Mouse (Mus musculus) stomach, embryonic 14.5 days (tissue): ENCODE results near the gene Ttc34. TPM values are rescaled to one million over a fixed set of nuclear protein-coding genes. Genes with fewer than 3 reads are reported as not detected.

Experiments
- ATAC-seq: fragments of 200-750 bp; cut with Nextera tagmentation; 2 replicates; pipeline ENCODE4 v1.8.0; 2017; ENCODE audit warnings: low read depth, moderate TSS enrichment; ENCODE audit not compliant: insufficient number of reproducible peaks, insufficient read depth, low FRiP score
- H3K27ac ChIP-seq: fragments of 300-500 bp; sonication (generic); 2 replicates; pipeline ENCODE4 v1.5.1; 2014; ENCODE audit warnings: mild to moderate bottlenecking, low read length, moderate library complexity, mixed read lengths
- H3K27me3 ChIP-seq: fragments of 300-500 bp; sonication (generic); 2 replicates; pipeline ENCODE4 v1.6.1; 2014; ENCODE audit warnings: low read length, control low read depth, mixed read lengths; ENCODE audit not compliant: control insufficient read depth, insufficient read depth
- H3K36me3 ChIP-seq: fragments of 300-500 bp; sonication (generic); 2 replicates; pipeline ENCODE4 v1.6.1; 2014; ENCODE audit warnings: mild to moderate bottlenecking, control low read depth, low read length, moderate library complexity, mixed read lengths; ENCODE audit not compliant: control insufficient read depth, insufficient read depth
- H3K4me1 ChIP-seq: fragments of 300-500 bp; sonication (generic); 2 replicates; pipeline ENCODE4 v1.6.1; 2014; ENCODE audit warnings: low read length, control low read depth, mixed read lengths; ENCODE audit not compliant: control insufficient read depth, insufficient read depth
- H3K4me2 ChIP-seq: fragments of 300-500 bp; sonication (generic); replicated peaks from 2 replicates; pipeline ENCODE4 v1.6.1; 2014; ENCODE audit warnings: low read depth, low read length, control low read depth
- H3K4me3 ChIP-seq: fragments of 300-500 bp; sonication (generic); 2 replicates; pipeline ENCODE4 v1.5.1; 2014; ENCODE audit warnings: low read depth, low read length, control low read depth
- H3K9ac ChIP-seq: fragments of 300-500 bp; sonication (generic); replicated peaks from 2 replicates; pipeline ENCODE4 v1.6.1; 2014; ENCODE audit warnings: low read depth, mild to moderate bottlenecking, control low read depth, low read length, moderate library complexity, mixed read lengths
- H3K9me3 ChIP-seq: fragments of 300-500 bp; sonication (generic); 2 replicates; pipeline ENCODE4 v1.6.1; 2016; ENCODE audit warnings: low read depth, low read length, control low read depth; ENCODE audit not compliant: control insufficient read depth
- WGBS: fragments of 180-500 bp; shearing (Covaris S2); extraction: QIAGEN DNeasy Blood & Tissue Kit; methylation state at CpG from one replicate; pipeline ENCODE4 v1.1.7; 2014; 5-methylcytosine and 5-hydroxymethylcytosine counted together
- polyA plus RNA-seq: library from polyadenylated mRNA; unstranded; fragments of >200 nt; fragmentation: Nextera tagmentation; extraction: Ambion mirVana; gene quantifications from 2 replicates; pipeline ENCODE4 v1.2.1, GENCODE M21; 2014

The Ttc34 gene
- polyA plus RNA-seq, 1 experiment from 2014 or later = 0.29 TPM

GRCm38 (mm10) chr4:154895549-154895948 is 58.3 kb downstream of the Ttc34 start:
- Histone ChIP-seq H3K9ac (no peak overlapping the region), H3K4me1 (peaks cover 12% of the 10 kb centered on the region; the same call in 1 of the 2 replicates), H3K27me3 (no peaks in the 10 kb centered on the region), H3K4me3 (no peak overlapping the region), H3K36me3 (no peaks in the 10 kb centered on the region), H3K4me2 (no peak overlapping the region), H3K9me3 (no peaks in the 10 kb centered on the region), H3K27ac (no peak overlapping the region)
- WGBS = 59% methylated on average over 5 of the region's 5 CpGs
- no peak for ATAC-seq

GRCm38 (mm10) chr4:154897676-154898465 is 60.6 kb downstream of the Ttc34 start:
- Histone ChIP-seq H3K9ac (peak overlapping the region; percentile 32; the same call in 1 of the 2 replicates), H3K27me3 (no peaks in the 10 kb centered on the region), H3K4me2 (peak overlapping the region; percentile 97), H3K27ac (no peak overlapping the region), H3K9me3 (no peaks in the 10 kb centered on the region), H3K4me3 (peak overlapping the region; percentile 50), H3K36me3 (no peaks in the 10 kb centered on the region), H3K4me1 (peaks cover 12% of the 10 kb centered on the region; the same call in 1 of the 2 replicates)
- 57% methylated on average over 6 of the region's 6 CpGs for WGBS
- ATAC-seq = no peak

GRCm38 (mm10) chr4:154898506-154899446 is 61.5 kb downstream of the Ttc34 start, which contains the start of gene Fam213b:
Gene Fam213b, minus strand, starts transcription at chr4:154899135.
- no peaks in the 10 kb centered on the region for H3K27me3 ChIP-seq
- H3K4me1 ChIP-seq = peaks cover 12% of the 10 kb centered on the region; the same call in 1 of the 2 replicates
- peak within 1 kb of the TSS; percentile 50 for H3K4me3 ChIP-seq
- H3K27ac ChIP-seq = peak within 1 kb of the TSS; percentile 62; the same call in 1 of the 2 replicates
- ATAC-seq = peak; percentile 98
- no peaks in the 10 kb centered on the region for H3K36me3 ChIP-seq
- H3K4me2 ChIP-seq = peak within 1 kb of the TSS; percentile 97
- 2% methylated on average over 43 of the region's 43 CpGs for WGBS
- H3K9ac ChIP-seq = peak within 1 kb of the TSS; percentile 32
- no peaks in the 10 kb centered on the region for H3K9me3 ChIP-seq

- H3K9me3 ChIP-seq = no peaks in the 10 kb centered on the region
- 92% methylated on average over 2 of the region's 2 CpGs for WGBS
- no peaks in the 10 kb centered on the region for H3K27me3 ChIP-seq
- H3K4me3 ChIP-seq = no peak overlapping the region
- H3K27ac ChIP-seq = no peak overlapping the region
- H3K4me2 ChIP-seq = no peak overlapping the region
- H3K4me1 ChIP-seq = peaks cover 12% of the 10 kb centered on the region; the same call in 1 of the 2 replicates
- H3K9ac ChIP-seq = no peak overlapping the region
- ATAC-seq = no peak
- H3K36me3 ChIP-seq = no peaks in the 10 kb centered on the region
These were observed 65.1 kb downstream of the Ttc34 start for GRCm38 (mm10) chr4:154902371-154902770.

DNA sequence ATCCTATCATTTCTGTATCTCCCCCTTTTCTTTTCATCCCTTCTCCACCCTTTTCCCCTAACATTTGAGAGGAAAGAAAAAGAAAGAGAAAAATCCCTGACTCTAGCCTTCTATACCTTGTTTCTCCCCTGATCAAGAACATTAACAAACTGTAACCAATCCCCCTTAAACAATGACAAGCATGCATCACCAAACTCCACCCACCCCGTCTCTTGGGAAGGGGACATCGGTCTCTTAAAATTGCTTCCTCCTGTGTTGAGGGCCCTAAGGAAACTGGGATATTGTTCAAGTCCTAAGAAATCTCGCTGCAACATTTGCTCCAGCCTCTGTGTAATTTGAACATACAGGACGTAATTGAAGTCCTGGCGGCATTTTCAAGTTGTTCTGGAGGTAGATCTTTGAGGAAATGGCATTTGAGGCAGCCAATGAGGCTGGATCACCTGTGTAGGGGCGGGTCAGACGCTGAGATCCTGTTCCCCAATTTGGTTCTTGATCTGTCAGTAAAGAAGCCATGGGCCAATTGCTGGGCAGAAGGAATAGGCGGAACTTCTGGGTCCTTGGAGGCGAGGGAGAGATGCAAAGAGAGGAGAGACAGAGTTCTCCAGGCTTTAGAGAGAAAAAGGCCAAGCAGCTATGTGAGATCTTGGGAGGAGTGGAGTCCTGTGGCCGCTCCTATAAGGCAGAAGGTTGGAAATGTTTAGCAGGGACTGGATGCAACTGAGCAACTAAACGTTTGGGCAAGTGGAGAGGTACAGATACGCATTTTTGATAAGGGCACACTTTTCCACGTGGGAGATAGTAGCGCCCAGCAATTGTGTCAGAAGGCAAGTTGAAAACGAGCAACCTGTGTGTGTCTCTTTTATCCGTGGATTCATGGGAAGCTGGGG is 67.2 kb downstream of the Ttc34 start:
- ATAC-seq = peak; percentile 96
- H3K27me3 ChIP-seq = no peaks in the 10 kb centered on the region
- no peaks in the 10 kb centered on the region for H3K9me3 ChIP-seq
- 1% methylated on average over 16 of the region's 16 CpGs for WGBS
- H3K4me1 ChIP-seq = peaks cover 3% of the 10 kb centered on the region; the same call in 1 of the 2 replicates
- H3K4me2 ChIP-seq = peak overlapping the region; percentile 67
- H3K36me3 ChIP-seq = no peaks in the 10 kb centered on the region
- peak overlapping the region; percentile 37 for H3K4me3 ChIP-seq
- H3K9ac ChIP-seq = peak overlapping the region; percentile 11; the same call in 1 of the 2 replicates
- no peak overlapping the region for H3K27ac ChIP-seq

GRCm38 (mm10) chr4:154907833-154908232 is 70.6 kb downstream of the Ttc34 start:
- peak overlapping the region; percentile 58; the same call in 1 of the 2 replicates for H3K27ac ChIP-seq

GRCm38 (mm10) chr4:154908490-154908889 is 71.2 kb downstream of the Ttc34 start:
- 89% methylated on average over 5 of the region's 5 CpGs for WGBS
- Histone ChIP-seq H3K4me3 (no peak overlapping the region), H3K4me1 (peaks cover 18% of the 10 kb centered on the region), H3K4me2 (no peak overlapping the region), H3K9ac (no peak overlapping the region), H3K9me3 (no peaks in the 10 kb centered on the region), H3K27me3 (no peaks in the 10 kb centered on the region), H3K36me3 (no peaks in the 10 kb centered on the region), H3K27ac (no peak overlapping the region)
- no peak for ATAC-seq

More at GRCm38 (mm10) chr4:154907833-154908232, 70.6 kb downstream of the Ttc34 start:
- no peaks in the 10 kb centered on the region for H3K9me3 ChIP-seq
- WGBS = 35% methylated on average over 17 of the region's 17 CpGs
- no peak overlapping the region for H3K4me3 ChIP-seq
- H3K9ac ChIP-seq = no peak overlapping the region
- peak; percentile 77; the same call in 1 of the 2 replicates for ATAC-seq
- no peaks in the 10 kb centered on the region for H3K27me3 ChIP-seq
- no peaks in the 10 kb centered on the region for H3K36me3 ChIP-seq
- H3K4me2 ChIP-seq = no peak overlapping the region; the same call in 1 of the 2 replicates
- H3K4me1 ChIP-seq = peaks cover 18% of the 10 kb centered on the region
